Mouse (Mus musculus): ENCODE results near the gene Nfyb.

DNA sequence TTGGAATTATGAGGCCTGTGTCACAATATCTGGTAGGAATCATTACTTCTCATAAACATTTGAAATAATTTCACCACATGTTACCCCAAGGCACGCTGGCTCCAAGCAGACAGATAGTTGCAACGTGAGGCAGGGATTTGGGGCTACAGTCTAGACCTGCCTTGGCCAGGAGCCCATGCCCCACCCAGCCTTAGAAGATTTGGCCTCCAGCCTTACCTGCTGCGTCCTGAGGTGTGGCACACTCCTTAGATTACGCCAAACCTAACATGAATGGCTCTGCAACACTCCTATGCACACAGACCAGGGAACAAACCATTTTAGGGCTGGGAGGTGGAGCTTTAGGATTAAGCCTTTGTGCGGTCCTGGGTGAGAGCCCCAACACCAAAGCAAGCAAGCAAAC lies 36.1 kb upstream of the Nfyb start:
- TF ChIP-seq POLR2A (IDR thresholded peaks at IDR 0.05; ENCODE audit: control insufficient read depth, extremely low read depth, insufficient read depth, low read length, poor library complexity) (no peak), CTCF (IDR thresholded peaks at IDR 0.05; ENCODE audit: borderline replicate concordance, control insufficient read depth, extremely low read depth, insufficient read depth, low read length, poor library complexity) (no peak)
